Mouse (Mus musculus): ENCODE results near the gene Exoc3. TPM values are rescaled to one million over a fixed set of nuclear protein-coding genes. Genes with fewer than 3 reads are reported as not detected.

Exoc3 gene
- 38.2 and 40.0 TPM in 2 replicates for total RNA-seq (2017)

- ATAC-seq (replicated peaks; ENCODE audit: low read depth, poor library complexity, severe bottlenecking) = peak; percentile 97
Measured at GRCm38 (mm10) chr13:74208317-74208985, at the start of gene Exoc3. Exoc3 (minus strand) TSS chr13:74208732.

- peak; percentile 65 for ATAC-seq (replicated peaks; ENCODE audit: low read depth, poor library complexity, severe bottlenecking)
Measured at GRCm38 (mm10) chr13:74246494-74246893, 38.0 kb upstream of the Exoc3 start.

GRCm38 (mm10) chr13:74245899-74246231 is 37.3 kb upstream of the Exoc3 start:
- ATAC-seq (replicated peaks; ENCODE audit: low read depth, poor library complexity, severe bottlenecking) = no peak

- peak; percentile 74 for ATAC-seq (replicated peaks; ENCODE audit: low read depth, poor library complexity, severe bottlenecking)
Measured at GRCm38 (mm10) chr13:74245214-74245898, 36.8 kb upstream of the Exoc3 start.

GRCm38 (mm10) chr13:74237574-74237973 is 29.0 kb upstream of the Exoc3 start:
- ATAC-seq (replicated peaks; ENCODE audit: low read depth, poor library complexity, severe bottlenecking) = no peak

GRCm38 (mm10) chr13:74220659-74221058 is 12.1 kb upstream of the Exoc3 start:
- no peak for ATAC-seq (replicated peaks; ENCODE audit: low read depth, poor library complexity, severe bottlenecking)

- ATAC-seq (replicated peaks; ENCODE audit: low read depth, poor library complexity, severe bottlenecking) = no peak
Measured at GRCm38 (mm10) chr13:74218441-74218840, 9.9 kb upstream of the Exoc3 start.

GRCm38 (mm10) chr13:74208986-74209345 is 434 bp upstream of the Exoc3 start:
- ATAC-seq (replicated peaks; ENCODE audit: low read depth, poor library complexity, severe bottlenecking) = peak; percentile 42

GRCm38 (mm10) chr13:74196451-74196850 is 12.1 kb downstream of the Exoc3 start:
- ATAC-seq (replicated peaks; ENCODE audit: low read depth, poor library complexity, severe bottlenecking) = no peak

GRCm38 (mm10) chr13:74192613-74193012 is 15.9 kb downstream of the Exoc3 start:
- peak; percentile 72; the same call in 1 of the 2 replicates for ATAC-seq (replicated peaks; ENCODE audit: low read depth, poor library complexity, severe bottlenecking)

- ATAC-seq (replicated peaks; ENCODE audit: low read depth, poor library complexity, severe bottlenecking) = no peak
Measured at GRCm38 (mm10) chr13:74183011-74183695, 25.4 kb downstream of the Exoc3 start.

GRCm38 (mm10) chr13:74172036-74172435 is 36.5 kb downstream of the Exoc3 start:
- no peak for ATAC-seq (replicated peaks; ENCODE audit: low read depth, poor library complexity, severe bottlenecking)

- no peak for ATAC-seq (replicated peaks; ENCODE audit: low read depth, poor library complexity, severe bottlenecking)
Measured at GRCm38 (mm10) chr13:74169446-74170164, 38.9 kb downstream of the Exoc3 start.

- ATAC-seq (replicated peaks; ENCODE audit: low read depth, poor library complexity, severe bottlenecking) = no peak
Measured at GRCm38 (mm10) chr13:74167492-74167891, 41.0 kb downstream of the Exoc3 start.

- 0 out of 2 replicates have a peak, but pooled peaks have one; percentile 10 for ATAC-seq (replicated peaks; ENCODE audit: low read depth, poor library complexity, severe bottlenecking)
Measured at GRCm38 (mm10) chr13:74167057-74167413, 41.5 kb downstream of the Exoc3 start.

- peak; percentile 92 for ATAC-seq (replicated peaks; ENCODE audit: low read depth, poor library complexity, severe bottlenecking)
Measured at GRCm38 (mm10) chr13:74166348-74167056, 42.0 kb downstream of the Exoc3 start.

GRCm38 (mm10) chr13:74147327-74147726 is 61.2 kb downstream of the Exoc3 start:
- no peak for ATAC-seq (replicated peaks; ENCODE audit: low read depth, poor library complexity, severe bottlenecking)

GRCm38 (mm10) chr13:74145983-74146622 is 62.4 kb downstream of the Exoc3 start:
- ATAC-seq (replicated peaks; ENCODE audit: low read depth, poor library complexity, severe bottlenecking) = no peak

- no peak for ATAC-seq (replicated peaks; ENCODE audit: low read depth, poor library complexity, severe bottlenecking)
Measured at GRCm38 (mm10) chr13:74144120-74144884, 64.2 kb downstream of the Exoc3 start.

All from common myeloid progenitor, adult 5-6 weeks (primary cell).